Mouse (Mus musculus) Muller cell, postnatal 12 days (primary cell): Measurements from ENCODE around the gene Spata17.
"Not testable (repeated sequence)": the region's sequence is repeated elsewhere in the genome, so short reads cannot be mapped to it uniquely, and the experiment has no call there.

Experiments used
- DNase-seq: peaks from one replicate; pipeline ENCODE4 v3.0.0-alpha.2; 2015; ENCODE audit errors: inconsistent ontology term

Spata17 gene

GRCm38 (mm10) chr1:187175991-187176390 lies 39.3 kb downstream of the Spata17 start:
- no peak for DNase-seq

DNA sequence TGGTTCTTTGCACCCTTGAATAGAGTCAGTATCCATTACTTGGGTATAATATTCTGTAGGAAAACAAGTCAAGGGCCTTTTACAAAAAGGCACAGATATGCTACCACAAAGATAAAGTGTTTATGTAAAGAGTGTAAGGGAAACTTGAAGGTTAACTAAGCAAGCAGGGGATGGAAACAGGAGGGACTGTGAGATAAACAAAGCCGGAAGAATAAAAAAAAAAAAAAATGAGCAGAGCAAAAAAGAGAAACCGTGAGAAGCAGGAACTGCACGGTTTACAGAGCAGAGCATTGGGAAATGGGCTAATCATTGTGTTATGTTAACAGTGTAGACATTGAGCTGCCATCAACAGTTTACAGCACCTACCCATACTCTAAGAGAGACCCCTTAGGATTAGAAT lies 44.9 kb downstream of the Spata17 start:
- no peak for DNase-seq

DNA sequence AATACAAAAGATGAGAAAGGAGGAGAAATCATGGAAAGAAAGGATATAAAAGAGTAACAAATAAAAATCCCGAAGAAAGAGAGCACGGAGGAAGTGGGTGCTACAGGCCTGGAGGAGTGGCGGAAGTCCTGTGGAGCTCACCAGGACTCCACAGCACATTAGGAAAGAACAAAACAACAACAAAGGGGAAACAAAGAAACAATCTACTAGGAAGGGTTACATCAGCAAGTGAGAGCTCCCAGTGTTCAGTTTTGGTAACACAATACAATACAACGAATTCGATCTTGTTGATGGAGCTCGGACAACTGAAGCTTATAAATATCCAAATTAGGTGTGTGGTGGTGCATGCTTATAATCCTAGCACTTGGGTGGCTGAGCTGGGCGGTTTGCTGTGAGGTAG lies 45.6 kb downstream of the Spata17 start:
- DNase-seq = no peak

GRCm38 (mm10) chr1:187163571-187163970 lies 51.7 kb downstream of the Spata17 start:
- no peak for DNase-seq

DNA sequence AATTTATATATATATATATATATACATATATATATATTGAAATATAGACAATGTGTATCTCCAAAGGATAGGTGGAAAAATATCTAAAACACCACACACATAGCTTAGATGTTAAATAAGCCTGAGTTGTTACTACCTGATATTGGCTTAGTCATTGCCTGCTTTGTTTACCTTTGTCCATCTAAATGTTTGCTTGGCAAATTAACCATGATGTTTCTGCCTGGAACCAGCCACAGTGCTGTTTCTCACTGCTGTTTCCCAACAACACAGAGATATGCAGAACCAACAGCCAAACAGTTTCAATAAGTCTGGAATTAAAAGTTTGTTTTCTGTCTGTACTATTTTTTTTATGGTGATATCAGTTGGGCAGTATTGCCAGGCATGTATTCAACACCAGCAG lies 59.6 kb downstream of the Spata17 start:
- no peak for DNase-seq

DNA sequence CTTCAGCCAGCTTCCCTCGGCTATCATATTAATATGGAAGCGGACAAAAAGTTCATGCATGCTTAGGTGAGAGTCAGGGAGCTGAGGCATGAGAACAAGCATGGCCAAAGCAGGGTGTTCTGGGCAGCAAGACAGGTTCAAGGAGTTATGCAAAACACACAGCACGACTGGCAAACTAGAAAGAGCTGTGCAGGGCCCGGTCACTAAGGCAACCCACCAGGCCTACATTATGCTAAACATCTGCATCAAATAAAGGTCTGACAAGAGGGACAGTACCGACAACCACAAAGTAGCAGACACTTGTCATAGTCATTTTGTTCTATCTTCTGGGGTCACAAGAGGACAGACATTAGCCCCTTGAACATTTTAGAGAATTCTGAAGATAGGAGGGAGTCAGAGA lies 61.6 kb downstream of the Spata17 start:
- DNase-seq = no peak

- no peak for DNase-seq
Observed at GRCm38 (mm10) chr1:187152571-187152970, 62.7 kb downstream of the Spata17 start.

- DNase-seq = peak; percentile 53
Observed at GRCm38 (mm10) chr1:187142984-187143383, 72.3 kb downstream of the Spata17 start.

GRCm38 (mm10) chr1:187137426-187137825 lies 77.8 kb downstream of the Spata17 start:
- DNase-seq = peak; percentile 54

GRCm38 (mm10) chr1:187135887-187136286 lies 79.4 kb downstream of the Spata17 start:
- no peak for DNase-seq

DNA sequence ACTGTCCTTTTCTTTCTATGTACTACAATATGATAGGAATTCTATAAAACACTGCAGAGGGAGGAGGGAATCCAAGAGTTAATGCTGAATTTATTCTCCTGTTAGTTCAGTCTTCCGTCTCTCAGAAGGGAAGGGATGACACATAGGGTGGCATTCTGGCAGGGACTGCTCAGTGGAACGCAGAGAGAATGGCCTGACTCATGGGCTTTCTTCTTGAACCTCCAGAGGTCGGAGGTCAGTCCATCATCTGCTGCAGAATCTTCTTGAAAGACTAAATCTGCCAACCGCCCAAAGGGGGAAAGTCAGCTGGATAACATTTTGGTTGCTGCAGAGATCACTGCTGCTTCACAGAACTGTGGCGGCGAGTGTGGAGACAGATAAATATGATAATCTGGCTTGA lies 81.4 kb downstream of the Spata17 start:
- peak; percentile 82 for DNase-seq

GRCm38 (mm10) chr1:187132348-187132747 lies 82.9 kb downstream of the Spata17 start:
- no peak for DNase-seq

- DNase-seq = not testable (repeated sequence)
Observed at GRCm38 (mm10) chr1:187127548-187127947, 87.7 kb downstream of the Spata17 start.

- no peak for DNase-seq
Observed at GRCm38 (mm10) chr1:187125733-187126132, 89.5 kb downstream of the Spata17 start.

DNA sequence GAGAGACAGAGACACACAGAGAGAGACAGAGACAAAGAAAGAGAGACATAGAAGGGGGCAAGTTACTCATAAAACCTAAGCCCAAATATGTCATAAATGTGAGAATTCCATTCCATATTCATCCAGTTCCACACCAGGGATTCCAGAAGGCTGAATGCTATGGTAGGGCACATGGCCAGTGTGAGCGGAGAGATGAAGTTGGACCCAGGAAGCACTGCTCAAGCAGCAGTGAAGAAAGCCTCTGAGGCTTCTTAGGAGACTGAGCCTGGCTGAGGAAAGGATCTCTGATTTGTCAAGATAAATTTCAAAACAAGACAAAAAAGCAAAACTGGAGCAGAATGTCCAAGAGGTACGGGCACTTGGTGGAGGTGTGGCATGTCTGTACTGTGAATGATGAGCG lies 90.3 kb downstream of the Spata17 start:
- DNase-seq = no peak

- DNase-seq = no peak
Observed at GRCm38 (mm10) chr1:187119300-187119699, 96.0 kb downstream of the Spata17 start.

DNA sequence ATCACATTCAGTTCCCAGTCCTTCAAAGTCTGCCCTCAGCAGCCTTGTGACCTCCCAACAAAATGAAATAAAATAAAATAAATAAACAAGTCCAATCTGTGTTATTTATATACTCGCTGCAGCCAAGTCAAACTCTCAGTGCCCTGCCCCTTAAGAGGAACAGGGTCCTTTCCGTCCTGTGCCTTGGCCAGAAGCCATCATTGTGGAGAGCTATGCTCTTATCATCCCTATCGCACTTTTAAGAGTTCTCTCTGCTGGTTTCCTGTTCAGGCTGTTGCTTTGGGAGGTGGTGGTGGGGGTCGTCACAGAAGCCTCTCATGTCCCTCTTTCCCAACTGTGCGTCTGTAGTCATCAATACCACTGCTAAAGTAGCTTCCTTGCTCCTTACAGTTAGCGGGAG lies 97.2 kb downstream of the Spata17 start:
- DNase-seq = no peak

DNA sequence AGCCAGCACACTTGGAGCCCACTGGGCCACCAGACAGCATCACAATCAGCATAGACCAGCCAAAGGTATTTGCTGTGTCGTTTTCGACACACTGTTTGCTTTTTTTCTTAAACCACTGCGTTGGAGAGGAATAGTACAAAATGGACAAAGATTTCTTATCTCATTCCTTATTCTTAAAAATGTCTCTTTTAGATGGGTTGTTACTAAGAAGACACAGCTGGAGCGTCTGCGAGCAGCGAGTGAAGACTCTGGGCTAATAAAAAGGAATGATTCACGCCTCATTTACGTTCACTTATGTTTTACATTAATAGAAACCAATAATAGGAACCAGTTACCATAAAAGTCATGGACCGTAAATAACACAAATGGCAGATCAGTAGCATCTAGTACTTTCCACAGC lies 101.5 kb downstream of the Spata17 start:
- DNase-seq = no peak

DNA sequence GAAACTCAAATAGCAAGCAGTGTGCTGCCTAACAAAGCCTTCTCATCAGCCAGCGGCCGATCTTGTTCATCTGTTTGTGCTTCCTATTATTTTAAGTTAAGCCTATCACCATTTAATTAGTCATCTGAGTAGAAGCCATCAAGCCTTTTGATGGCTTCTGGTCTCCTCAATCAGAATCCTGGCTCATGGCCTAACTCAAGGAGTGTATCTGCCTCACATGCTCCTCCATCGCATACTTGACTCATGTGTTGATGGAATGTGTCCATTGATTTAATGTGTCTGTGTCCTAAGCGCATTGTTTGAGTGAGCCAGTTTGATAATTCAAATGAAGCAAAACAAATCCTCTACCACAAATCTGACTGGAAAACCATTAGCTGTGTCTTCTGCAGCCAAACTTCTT lies 113.1 kb downstream of the Spata17 start:
- peak; percentile 65 for DNase-seq

- DNase-seq = no peak
Observed at GRCm38 (mm10) chr1:187101202-187101601, 114.1 kb downstream of the Spata17 start.

- DNase-seq = no peak
Observed at GRCm38 (mm10) chr1:187100624-187101023, 114.6 kb downstream of the Spata17 start.

GRCm38 (mm10) chr1:187098285-187098684 lies 117.0 kb downstream of the Spata17 start:
- no peak for DNase-seq

- peak; percentile 75 for DNase-seq
Observed at GRCm38 (mm10) chr1:187092546-187092945, 122.7 kb downstream of the Spata17 start.

GRCm38 (mm10) chr1:187088660-187089395 lies 126.4 kb downstream of the Spata17 start:
- DNase-seq = no peak
